Comparison of ENCODE assay signal across 26 mouse cellular contexts in the genomic region with DNA sequence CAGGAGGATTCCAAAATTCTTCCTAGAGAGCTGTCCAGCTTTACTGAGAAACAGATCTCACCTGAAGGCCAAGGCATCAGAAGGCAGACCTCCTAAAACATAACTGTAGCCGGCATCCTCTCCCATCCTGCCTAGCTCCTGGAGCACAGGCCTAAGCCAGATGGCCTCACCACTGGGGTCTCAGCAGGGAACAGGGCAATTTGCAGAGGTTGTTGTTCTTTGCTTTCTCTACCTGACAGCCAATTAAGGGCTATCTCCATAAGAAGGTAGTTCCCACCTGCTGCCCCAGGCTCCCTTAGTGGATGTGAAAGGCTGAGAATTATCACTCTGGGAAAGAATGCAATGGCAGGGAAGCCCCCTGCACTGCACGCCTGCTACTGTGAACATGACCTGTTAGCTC. TPM values are rescaled to one million over a fixed set of nuclear protein-coding genes. Genes with fewer than 3 reads are reported as not detected.
DNase-seq lines count a peak whose midpoint lies in the region; ATAC-seq lines count a peak whose summit lies in the region.
"Had no signal": no experiment of that assay in that cellular context is flagged by ENCODE, and none has a peak within 500 bp of the region (broad histone marks: within the 10 kb centered on the region; RNA-seq: fewer than 3 reads in every experiment).

No protein-coding gene starts in this region.

- no peak overlapping the region for H3K4me2 ChIP-seq in heart, embryonic 13.5 days
- H3K4me2 ChIP-seq: intestine, embryonic 15.5 days; midbrain, embryonic 13.5 days had no signal

- peaks cover 86% of the 10 kb centered on the region for H3K36me3 ChIP-seq in heart, embryonic 13.5 days

- WGBS in heart, embryonic 13.5 days: 75% methylated on average over 2 of the region's 2 CpGs

- 0 out of 2 replicates have a peak overlapping the region, but pooled peaks have one; percentile 20 for H3K27ac ChIP-seq in heart, embryonic 13.5 days (replicated peaks)
- H3K27ac ChIP-seq: heart, adult 2 months; intestine, embryonic 15.5 days; layer of hippocampus, adult 2 months; limb, embryonic 10.5 days; midbrain, embryonic 13.5 days; stomach, postnatal 0 days had no signal

- no peak overlapping the region for H3K9ac ChIP-seq in heart, embryonic 13.5 days
- H3K9ac ChIP-seq: intestine, embryonic 15.5 days; midbrain, embryonic 13.5 days had no signal

- peaks cover 61% of the 10 kb centered on the region for H3K4me1 ChIP-seq in heart, embryonic 13.5 days

- ATAC-seq in heart, embryonic 13.5 days (ENCODE audit: extremely low read depth, insufficient number of reproducible peaks, low FRiP score, low TSS enrichment): no peak
- ATAC-seq: forebrain, embryonic 16.5 days; hindbrain, embryonic 16.5 days; midbrain, embryonic 13.5 days had no signal

- DNase-seq in heart, adult 9 months (ENCODE audit: low spot score in 2 of 2): no peak
- peak; percentile 43 for DNase-seq in brain, adult 2 months (ENCODE audit: low read depth, low spot score)
- peak; percentile 37 for DNase-seq in cerebellum, adult 8-10 months
- peak; percentile 54 for DNase-seq in cerebellum, postnatal 36 days
- DNase-seq in thymus, postnatal 25 days: no peak
- no peak for DNase-seq in urinary bladder, adult 2 months (ENCODE audit: low spot score)
- DNase-seq: adrenal gland, postnatal 14 days; gastrocnemius, postnatal 25 days; heart, adult 2 months; heart, postnatal 4 days; kidney, adult 9 months; kidney, postnatal 14 days; liver; lung, postnatal 14 days; thymus, adult 2 months had no signal

- no peaks in the 10 kb centered on the region for H3K9me3 ChIP-seq in heart, embryonic 13.5 days
- H3K9me3 ChIP-seq: intestine, embryonic 15.5 days; limb, embryonic 10.5 days; midbrain, embryonic 13.5 days had no signal

- H3K4me3 ChIP-seq in heart, embryonic 13.5 days: no peak overlapping the region
- H3K4me3 ChIP-seq: heart, adult 2 months; intestine, embryonic 15.5 days; layer of hippocampus, adult 2 months; limb, embryonic 10.5 days; midbrain, embryonic 13.5 days had no signal

- no peaks in the 10 kb centered on the region for H3K27me3 ChIP-seq in heart, embryonic 13.5 days (replicated peaks)
- H3K27me3 ChIP-seq: intestine, embryonic 15.5 days; midbrain, embryonic 13.5 days had no signal

RNA-seq across cellular contexts. Expression of a gene that starts 9.7 kb away (rescaled TPM):
- polyA plus RNA-seq in heart, embryonic 13.5 days (2015; fragmentation: Nextera tagmentation; extraction: Ambion mirVana): 9.4 and 11.2 TPM in 2 replicates
- 12.7 and 13.6 TPM in 2 replicates for polyA plus RNA-seq in urinary bladder, adult 2 months (2012; rRNA removed)

RNA-seq across cellular contexts. Expression of a gene that starts 19.0 kb away (rescaled TPM):
- not detected in 2 replicates for polyA plus RNA-seq in heart, embryonic 13.5 days (2015; fragmentation: Nextera tagmentation; extraction: Ambion mirVana)
- polyA plus RNA-seq in urinary bladder, adult 2 months (2012; rRNA removed): not detected in 2 replicates
- polyA plus RNA-seq: brain, embryonic 14.5 days; C2C12; forebrain, embryonic 16.5 days; heart, adult 2 months; hindbrain, embryonic 16.5 days; intestine, embryonic 15.5 days; limb, embryonic 10.5 days; liver, embryonic 16.5 days; midbrain, embryonic 13.5 days had no signal

RNA-seq across cellular contexts. Expression of a gene that starts 23.1 kb away (rescaled TPM):
- polyA plus RNA-seq in heart, embryonic 13.5 days (2015; fragmentation: Nextera tagmentation; extraction: Ambion mirVana): 8.6 and 9.2 TPM in 2 replicates
- polyA plus RNA-seq in urinary bladder, adult 2 months (2012; rRNA removed): 8.1 and 9.1 TPM in 2 replicates

RNA-seq across cellular contexts. Expression of a gene that starts 38.0 kb away (rescaled TPM):
- 0.92 and 1.5 TPM in 2 replicates for polyA plus RNA-seq in heart, embryonic 13.5 days (2015; fragmentation: Nextera tagmentation; extraction: Ambion mirVana)
- 18.3 and 19.8 TPM in 2 replicates for polyA plus RNA-seq in urinary bladder, adult 2 months (2012; rRNA removed)

Comparison
In these comparisons a context has a peak if more than half of its experiments do, and no peak if none do; other contexts are left out.
1. DNase-seq: peak in brain, adult 2 months (single experiment), cerebellum, adult 8-10 months (single experiment) and cerebellum, postnatal 36 days (2 of 2); none in heart, adult 9 months (0 of 2), thymus, postnatal 25 days (single experiment) and urinary bladder, adult 2 months (single experiment).